Mouse (Mus musculus): ENCODE measurements around the gene Bahd1.

Bahd1 gene

DNA sequence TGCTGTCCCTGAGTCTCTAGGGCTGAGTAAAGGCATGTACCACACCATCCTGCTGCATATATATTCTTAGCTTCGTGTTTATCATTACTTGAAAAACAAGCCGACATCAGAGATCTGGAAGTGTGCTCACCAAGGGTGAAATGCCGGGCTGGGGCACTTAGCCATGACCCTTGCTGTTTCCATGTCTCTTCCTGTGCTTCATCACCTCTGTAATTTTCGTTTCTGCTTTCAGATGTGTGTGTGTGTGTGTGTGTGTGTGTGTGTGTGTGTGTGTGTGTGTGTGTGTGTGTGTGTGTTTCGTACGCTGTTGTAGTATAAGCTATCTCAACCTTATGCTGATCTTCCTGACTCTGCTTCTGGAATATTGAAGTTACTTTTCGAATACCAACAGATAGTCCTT, 41.2 kb downstream of the Bahd1 start:
- no peak for DNase-seq (ENCODE audit: low spot score)

DNA sequence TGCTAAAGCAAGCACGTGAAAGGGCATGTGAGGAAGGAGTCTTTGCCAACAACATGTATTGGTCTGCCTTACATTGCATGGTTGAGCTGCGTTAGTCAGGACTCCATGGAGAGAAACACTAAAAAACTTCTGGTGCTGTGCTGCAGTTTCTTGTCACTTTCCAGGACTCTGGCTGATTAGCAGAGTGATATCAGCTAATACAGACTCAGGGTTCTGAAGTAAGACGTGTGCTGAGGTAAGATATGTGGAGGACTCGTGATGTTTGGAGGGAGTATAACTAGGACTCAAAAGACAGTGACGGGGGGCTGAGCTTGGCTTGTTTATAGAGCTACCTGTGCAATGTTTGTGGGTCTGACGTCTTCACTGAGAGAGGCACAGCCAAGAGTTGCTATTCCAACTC, 43.1 kb downstream of the Bahd1 start:
- DNase-seq (ENCODE audit: low spot score): no peak

- DNase-seq (ENCODE audit: low spot score): no peak
Observed at GRCm38 (mm10) chr2:118948818-118949217, 48.6 kb downstream of the Bahd1 start.

- DNase-seq (ENCODE audit: low spot score): no peak
Observed at GRCm38 (mm10) chr2:118949699-118950098, 49.5 kb downstream of the Bahd1 start.

DNA sequence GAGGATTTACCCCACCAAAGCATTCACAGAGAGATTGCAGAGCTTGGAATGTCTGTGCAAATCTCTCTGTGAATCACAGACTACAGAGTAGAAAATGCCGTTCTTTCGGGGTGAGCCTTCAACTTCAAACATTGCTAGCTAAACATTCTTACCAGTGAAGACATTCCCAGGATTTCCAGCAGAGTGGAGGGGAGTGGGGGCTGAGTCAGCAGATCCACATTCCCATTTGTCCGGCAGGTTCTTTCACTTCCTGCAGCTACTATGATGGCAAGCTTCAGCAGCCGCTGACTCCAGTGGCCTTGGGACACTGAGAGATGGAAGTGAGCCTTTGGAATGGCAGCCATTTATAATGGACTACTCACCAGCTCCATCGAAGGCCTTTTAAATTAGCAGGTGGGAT, 56.3 kb downstream of the Bahd1 start:
- DNase-seq (ENCODE audit: low spot score): peak; percentile 33

- DNase-seq (ENCODE audit: low spot score): no peak
Observed at GRCm38 (mm10) chr2:118959644-118960043, 59.5 kb downstream of the Bahd1 start.

GRCm38 (mm10) chr2:118960413-118960812, 60.2 kb downstream of the Bahd1 start:
- no peak for DNase-seq (ENCODE audit: low spot score)

DNA sequence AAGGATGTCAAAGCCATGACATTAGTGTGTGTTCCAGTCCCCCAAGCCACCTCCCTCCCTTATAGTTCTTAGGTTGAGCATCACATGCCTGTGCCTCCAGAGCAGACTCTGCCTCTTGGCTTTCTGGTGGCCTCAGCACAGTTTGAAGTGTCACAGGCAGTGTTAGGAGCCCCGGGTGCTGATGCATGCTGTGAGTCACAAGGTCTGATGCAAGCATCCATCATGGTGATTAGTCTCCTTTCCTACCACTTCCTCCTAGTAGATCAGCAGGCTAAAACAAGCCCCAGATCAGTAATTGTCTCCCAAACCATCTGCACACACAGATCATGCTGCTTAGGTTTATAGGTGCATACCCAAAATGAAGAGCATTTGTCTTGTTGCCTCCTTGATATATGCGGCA, 61.4 kb downstream of the Bahd1 start:
- DNase-seq (ENCODE audit: low spot score): no peak

GRCm38 (mm10) chr2:118963007-118963675, 63.0 kb downstream of the Bahd1 start:
- DNase-seq (ENCODE audit: low spot score): no peak

DNA sequence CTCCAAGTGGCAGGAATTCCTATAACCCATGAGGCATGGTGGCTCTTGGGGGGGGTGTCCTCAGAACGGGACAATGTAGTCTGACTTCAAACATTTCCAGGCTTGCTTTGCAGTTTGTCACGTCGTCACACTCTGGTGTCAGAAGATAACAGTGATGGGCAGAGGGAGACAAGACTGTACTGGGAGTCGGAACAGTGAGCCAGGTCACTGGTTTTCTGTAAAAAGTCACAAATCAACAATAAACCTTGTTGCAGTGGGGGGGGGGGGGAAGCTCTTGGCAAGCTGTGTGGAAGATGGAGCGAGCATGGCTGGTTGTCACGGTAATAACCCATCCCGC, 63.5 kb downstream of the Bahd1 start:
- no peak for DNase-seq (ENCODE audit: low spot score)

DNA sequence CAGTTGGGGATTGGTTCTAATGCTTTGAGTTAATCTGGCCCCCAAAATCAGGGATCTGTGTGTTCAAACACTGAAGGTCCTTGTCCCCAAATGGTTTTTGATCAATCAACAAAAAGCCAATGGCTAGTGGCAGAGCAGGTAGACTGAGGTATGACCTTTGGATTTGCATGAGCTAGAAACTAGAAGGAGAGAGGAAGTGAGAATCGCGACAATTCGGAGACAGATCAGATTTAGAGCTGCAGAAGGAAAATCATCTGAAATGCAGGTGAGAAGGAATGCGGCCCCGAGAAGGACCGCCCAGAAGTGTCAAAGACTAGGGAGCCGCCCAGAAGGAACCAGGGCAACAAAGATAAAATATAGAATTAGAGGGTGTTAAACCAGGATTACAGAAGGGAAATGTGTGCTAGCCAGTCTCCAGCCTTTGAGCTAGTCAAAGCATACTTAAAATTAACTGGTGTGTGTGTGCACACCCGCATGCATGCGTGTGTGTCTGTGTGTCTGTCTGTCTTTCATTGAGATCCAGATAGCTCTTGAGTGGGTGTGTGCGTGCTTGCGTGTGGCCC, 69.5 kb downstream of the Bahd1 start:
- DNase-seq (ENCODE audit: low spot score): no peak

DNA sequence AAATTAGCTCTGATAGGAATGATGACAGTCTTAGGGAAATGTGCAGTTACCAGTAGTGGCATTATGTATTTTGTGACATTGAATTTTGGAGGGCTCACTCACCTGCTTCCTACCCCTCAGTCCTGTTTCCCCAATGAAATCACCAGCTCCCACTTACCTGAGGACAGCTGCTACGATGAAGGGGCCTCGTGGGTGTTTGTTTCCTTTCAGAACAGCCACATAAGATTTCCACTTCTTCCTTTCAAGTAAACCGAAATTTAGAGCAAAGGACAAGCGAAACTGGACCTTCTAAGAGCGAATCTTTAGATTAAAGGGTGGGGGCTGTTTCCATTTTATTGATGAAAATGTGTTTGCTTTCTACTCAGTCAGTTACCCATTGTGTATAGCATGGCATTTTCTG, 71.9 kb downstream of the Bahd1 start:
- no peak for DNase-seq (ENCODE audit: low spot score)

GRCm38 (mm10) chr2:118972687-118973376, 72.7 kb downstream of the Bahd1 start:
- peak; percentile 87 for DNase-seq (ENCODE audit: low spot score)
